Mouse (Mus musculus) lung, adult 2 months (tissue): Measurements from ENCODE around the gene Tmem121. TPM values are rescaled to one million over a fixed set of nuclear protein-coding genes. Genes with fewer than 3 reads are reported as not detected.
A peak's percentile ranks its signal among the peaks of the same experiment; 100 is the strongest.

Experiments
- DNase-seq: peaks from one replicate; pipeline ENCODE4 v3.0.0; 2022
- H3K4me1 ChIP-seq: fragments of 200-500 bp; 2 replicates; pipeline ENCODE4 v1.6.1; 2011; ENCODE audit warnings: low read length; ENCODE audit not compliant: control insufficient read depth, insufficient read depth
- H3K4me3 ChIP-seq: fragments of 200-500 bp; replicated peaks from 2 replicates; pipeline ENCODE3; 2011; ENCODE audit warnings: low read depth, mild to moderate bottlenecking, control low read depth, low read length; ENCODE audit errors: extremely low read depth
- CTCF ChIP-seq: fragments of 200-500 bp; IDR thresholded peaks from 2 replicates; pipeline ENCODE4 v1.5.1; 2011; ENCODE audit warnings: mild to moderate bottlenecking, low read length, control low read depth; ENCODE audit not compliant: insufficient read depth
- POLR2A ChIP-seq: fragments of 200-500 bp; IDR thresholded peaks from 2 replicates; pipeline ENCODE4 v1.6.1; 2011; ENCODE audit warnings: low read depth, mild to moderate bottlenecking, control low read depth, low read length, borderline replicate concordance; ENCODE audit errors: extremely low read depth
- WGBS: fragments of 180-500 bp; shearing (Covaris S2); methylation state at CpG from one replicate; pipeline ENCODE4 v1.1.7; 2018; 5-methylcytosine and 5-hydroxymethylcytosine counted together
- polyA plus RNA-seq: library from polyadenylated mRNA; depleted of rRNA; stranded (reverse); fragments of >200 nt; gene quantifications from 2 replicates; pipeline ENCODE4 v1.2.3, GENCODE M21; 2012

Gene Tmem121
- polyA plus RNA-seq, 1 experiment, result 0.52 TPM

- H3K4me3 ChIP-seq, result no peak overlapping the region
- no peaks in the 10 kb centered on the region for H3K4me1 ChIP-seq
- DNase-seq, result peak; percentile 68
- peak; percentile 89 for TF ChIP-seq CTCF
- no peak for TF ChIP-seq POLR2A
- 13% methylated on average over 6 of the region's 6 CpGs for WGBS
Measured at GRCm38 (mm10) chr12:113215667-113216346, 30.1 kb downstream of the Tmem121 start.

- WGBS, result 26% methylated on average over 11 of the region's 11 CpGs
- Histone ChIP-seq H3K4me1 (no peaks in the 10 kb centered on the region), H3K4me3 (no peak overlapping the region)
- DNase-seq, result peak; percentile 61
- TF ChIP-seq POLR2A (no peak), CTCF (peak; percentile 98)
Measured at GRCm38 (mm10) chr12:113217306-113218242, 31.8 kb downstream of the Tmem121 start.

- TF ChIP-seq CTCF, result peak; percentile 71
- TF ChIP-seq POLR2A, result no peak
- no peak overlapping the region for H3K4me3 ChIP-seq
- WGBS, result 38% methylated on average over 4 of the region's 4 CpGs
- no peaks in the 10 kb centered on the region for H3K4me1 ChIP-seq
- DNase-seq, result peak; percentile 31
Measured at GRCm38 (mm10) chr12:113219867-113220266, 34.1 kb downstream of the Tmem121 start.

GRCm38 (mm10) chr12:113220447-113220846 lies 34.7 kb downstream of the Tmem121 start:
- H3K4me3 ChIP-seq, result no peak overlapping the region
- 29% methylated on average over 4 of the region's 4 CpGs for WGBS
- TF ChIP-seq POLR2A (no peak), CTCF (peak; percentile 71)
- DNase-seq, result peak; percentile 31
- no peaks in the 10 kb centered on the region for H3K4me1 ChIP-seq

DNA sequence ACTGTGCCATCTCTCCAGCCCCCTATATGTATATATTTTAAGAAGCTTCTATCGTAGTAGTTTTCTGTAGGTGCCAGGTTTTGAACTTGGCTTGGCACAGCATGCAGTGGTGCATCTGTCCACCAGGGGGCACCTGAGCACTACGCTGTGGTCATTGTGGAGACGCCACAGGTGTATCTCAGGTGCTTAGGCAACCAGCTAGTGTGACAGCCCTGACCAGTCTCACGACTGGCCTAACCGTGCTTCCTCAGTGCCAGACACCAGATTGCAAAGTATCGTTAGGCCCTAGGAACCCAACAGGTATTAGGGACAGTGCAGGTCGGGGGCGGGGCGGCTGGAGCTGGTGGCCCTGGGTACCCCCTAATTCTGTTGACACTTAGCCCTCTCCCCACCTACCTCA lies 35.6 kb downstream of the Tmem121 start:
- no peak for TF ChIP-seq POLR2A
- peak; percentile 62 for TF ChIP-seq CTCF
- Histone ChIP-seq H3K4me1 (no peaks in the 10 kb centered on the region), H3K4me3 (no peak overlapping the region)
- 68% methylated on average over 9 of the region's 9 CpGs for WGBS
- peak; percentile 46 for DNase-seq

GRCm38 (mm10) chr12:113222121-113222636 lies 36.4 kb downstream of the Tmem121 start:
- Histone ChIP-seq H3K4me3 (no peak overlapping the region), H3K4me1 (no peaks in the 10 kb centered on the region)
- 8% methylated on average over 8 of the region's 8 CpGs for WGBS
- TF ChIP-seq CTCF, result peak; percentile 93
- no peak for TF ChIP-seq POLR2A
- peak; percentile 91 for DNase-seq

DNA sequence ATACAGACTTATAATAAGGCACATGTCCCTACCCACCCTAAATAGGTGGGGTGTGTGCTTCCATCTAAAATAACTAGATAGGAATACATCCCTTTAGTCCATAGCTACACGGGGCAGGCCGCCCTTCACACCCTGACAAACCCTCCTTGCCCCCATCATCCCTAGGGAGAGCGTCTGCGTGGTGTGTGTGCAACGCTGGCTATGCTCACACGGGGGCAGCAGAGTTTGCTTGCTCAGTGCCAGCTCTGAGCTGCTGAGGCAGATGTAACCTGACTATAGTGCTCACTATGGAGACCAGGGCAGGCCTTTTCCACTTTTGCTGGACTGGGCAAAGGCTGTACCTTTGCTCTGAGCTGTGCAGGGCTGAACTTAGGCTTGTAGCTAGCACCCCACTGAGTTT lies 37.0 kb downstream of the Tmem121 start:
- 14% methylated on average over 6 of the region's 6 CpGs for WGBS
- Histone ChIP-seq H3K4me3 (no peak overlapping the region), H3K4me1 (no peaks in the 10 kb centered on the region)
- peak; percentile 43 for DNase-seq
- TF ChIP-seq POLR2A, result no peak
- peak; percentile 72 for TF ChIP-seq CTCF

GRCm38 (mm10) chr12:113224206-113224605 lies 38.5 kb downstream of the Tmem121 start:
- DNase-seq, result no peak
- H3K4me1 ChIP-seq, result no peaks in the 10 kb centered on the region
- TF ChIP-seq POLR2A, result no peak
- peak; percentile 24; the same call in 1 of the 2 replicates for TF ChIP-seq CTCF
- H3K4me3 ChIP-seq, result no peak overlapping the region
- 65% methylated on average over 5 of the region's 5 CpGs for WGBS

DNA sequence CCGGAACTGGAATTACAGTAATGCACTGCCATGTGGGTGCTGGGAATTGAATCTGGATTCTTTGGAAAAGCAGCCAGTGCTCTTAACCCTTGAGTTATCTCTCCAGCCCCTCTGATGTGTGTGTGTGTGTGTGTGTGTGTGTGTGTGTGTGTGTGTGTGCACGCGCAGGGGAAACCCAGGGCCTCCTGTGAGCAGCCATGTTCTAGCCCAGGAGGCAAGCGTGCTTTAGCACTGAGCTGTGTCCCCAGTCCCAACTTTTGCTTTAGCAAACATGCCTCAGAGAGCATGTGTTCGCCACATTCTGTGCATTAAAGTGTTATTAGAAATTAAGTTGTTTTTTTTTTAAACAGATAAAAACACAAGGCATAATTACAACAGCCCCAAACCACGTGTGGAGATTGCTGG lies 39.0 kb downstream of the Tmem121 start:
- H3K4me1 ChIP-seq, result no peaks in the 10 kb centered on the region
- H3K4me3 ChIP-seq, result no peak overlapping the region
- no peak for DNase-seq
- TF ChIP-seq POLR2A (no peak), CTCF (no peak)
- 81% methylated on average over 6 of the region's 6 CpGs for WGBS
